Mouse (Mus musculus) spleen, adult 2 months (tissue): ENCODE results near the gene Zfr2.
A peak's percentile ranks its signal among the peaks of the same experiment; 100 is the strongest.

Source experiments
- CTCF ChIP-seq: fragments of 200-500 bp; IDR thresholded peaks from 2 replicates; pipeline ENCODE4 v1.5.1; 2011; ENCODE audit warnings: mild to moderate bottlenecking, inconsistent platforms; ENCODE audit not compliant: insufficient read depth, insufficient read length, insufficient replicate concordance; ENCODE audit errors: extremely low read depth
- POLR2A ChIP-seq: fragments of 200-500 bp; IDR thresholded peaks from 2 replicates; pipeline ENCODE4 v1.6.1; 2011; ENCODE audit warnings: low read depth, low read length, inconsistent platforms

GRCm38 (mm10) chr10:81292554-81293333, 59.8 kb downstream of the Zfr2 start, which contains the start of gene Pip5k1c:
- peak; percentile 80 for TF ChIP-seq CTCF
- TF ChIP-seq POLR2A = peak; percentile 83
